ENCODE assay signal across 21 mouse cellular contexts in genomic region chr10:8925299-8925698, GRCm38 (mm10). TPM values are rescaled to one million over a fixed set of nuclear protein-coding genes. Genes with fewer than 3 reads are reported as not detected.
A peak's percentile ranks its signal among the peaks of the same experiment; 100 is the strongest.
DNase-seq lines count a peak whose midpoint lies in the region; ATAC-seq and TF ChIP-seq lines count a peak whose summit lies in the region.
"Had no signal": no experiment of that assay in that cellular context is flagged by ENCODE, and none has a peak within 500 bp of the region (broad histone marks: within the 10 kb centered on the region; RNA-seq: fewer than 3 reads in every experiment).

No protein-coding gene starts in this region.

- H3K4me3 ChIP-seq in heart, embryonic 12.5 days: no peak overlapping the region
- H3K4me3 ChIP-seq in lung, embryonic 14.5 days (ENCODE audit: low read depth, low read length): no peak overlapping the region
- H3K4me3 ChIP-seq in lung, adult 2 months (replicated peaks; ENCODE audit: extremely low read depth, low read depth, low read length): no peak overlapping the region
- H3K4me3 ChIP-seq in bone marrow macrophage, adult 2 months (ENCODE audit: insufficient read depth, low read length): no peak overlapping the region
- H3K4me3 ChIP-seq: forebrain, embryonic 13.5 days; gastrocnemius, adult 2 months; hindbrain, embryonic 15.5 days; limb, embryonic 12.5 days; liver, embryonic 13.5 days; midbrain, embryonic 13.5 days had no signal

- no peaks in the 10 kb centered on the region for H3K27me3 ChIP-seq in heart, embryonic 12.5 days (replicated peaks)
- no peaks in the 10 kb centered on the region for H3K27me3 ChIP-seq in lung, embryonic 14.5 days (ENCODE audit: insufficient read depth, low read length)
- H3K27me3 ChIP-seq: forebrain, embryonic 13.5 days; hindbrain, embryonic 15.5 days; limb, embryonic 12.5 days; liver, embryonic 13.5 days; midbrain, embryonic 13.5 days had no signal

- no peak overlapping the region for H3K27ac ChIP-seq in heart, embryonic 12.5 days (ENCODE audit: poor library complexity, severe bottlenecking)
- H3K27ac ChIP-seq in lung, embryonic 14.5 days (ENCODE audit: low read depth): no peak overlapping the region
- H3K27ac ChIP-seq in bone marrow macrophage, adult 2 months (ENCODE audit: insufficient read depth, low read depth, low read length): peak overlapping the region; percentile 89
- H3K27ac ChIP-seq: forebrain, embryonic 13.5 days; gastrocnemius, adult 2 months; hindbrain, embryonic 15.5 days; limb, embryonic 12.5 days; liver, embryonic 13.5 days; midbrain, embryonic 13.5 days had no signal

- H3K9ac ChIP-seq in heart, embryonic 12.5 days: no peak overlapping the region
- H3K9ac ChIP-seq in lung, embryonic 14.5 days: no peak overlapping the region
- H3K9ac ChIP-seq: forebrain, embryonic 13.5 days; hindbrain, embryonic 15.5 days; limb, embryonic 12.5 days; liver, embryonic 13.5 days; midbrain, embryonic 13.5 days had no signal

- no peak for TF ChIP-seq POLR2A in lung, adult 2 months (IDR thresholded peaks at IDR 0.05; ENCODE audit: borderline replicate concordance, extremely low read depth, low read depth, low read length)
- no peak for TF ChIP-seq POLR2A in bone marrow macrophage, adult 2 months (IDR thresholded peaks at IDR 0.05; ENCODE audit: borderline replicate concordance, low read depth, low read length)

- H3K4me1 ChIP-seq in heart, embryonic 12.5 days (replicated peaks): peaks cover 3% of the 10 kb centered on the region; the same call in 1 of the 2 replicates
- H3K4me1 ChIP-seq in lung, embryonic 14.5 days (ENCODE audit: insufficient read depth): no peaks in the 10 kb centered on the region
- peaks cover 2% of the 10 kb centered on the region; the same call in 1 of the 2 replicates for H3K4me1 ChIP-seq in lung, adult 2 months (ENCODE audit: control insufficient read depth, insufficient read depth, low read length)
- peaks cover 47% of the 10 kb centered on the region for H3K4me1 ChIP-seq in bone marrow macrophage, adult 2 months (ENCODE audit: control insufficient read depth, insufficient read depth, low read length)
- H3K4me1 ChIP-seq: liver, embryonic 13.5 days had no signal

- intact Hi-C loops in gastrocnemius, postnatal 36 days (cut with DNase I): no loop called here

- 29% methylated on average over 5 of the region's 5 CpGs for whole genome bisulfite sequencing in heart, embryonic 12.5 days
- WGBS in lung, embryonic 14.5 days: 18% methylated on average over 5 of the region's 5 CpGs
- 33% methylated on average over 5 of the region's 5 CpGs for WGBS in lung, adult 2 months

- no peaks in the 10 kb centered on the region for H3K9me3 ChIP-seq in heart, embryonic 12.5 days (replicated peaks)
- no peaks in the 10 kb centered on the region for H3K9me3 ChIP-seq in lung, embryonic 14.5 days (ENCODE audit: low read depth, low read length)
- H3K9me3 ChIP-seq: forebrain, embryonic 13.5 days; hindbrain, embryonic 15.5 days; limb, embryonic 12.5 days; liver, embryonic 13.5 days; midbrain, embryonic 13.5 days had no signal

- DNase-seq in heart, adult 18-20 months: no peak
- peak; percentile 78 for DNase-seq in lung, embryonic 14.5 days
- no peak for DNase-seq in lung, adult 2 months
- DNase-seq in gastrocnemius, postnatal 36 days: no peak
- DNase-seq: adrenal gland, adult 8-10 months; cerebellum, adult 9-10 months; gastrocnemius, adult 2 months; heart, postnatal 4 days; kidney, postnatal 4 days; liver, embryonic 13.5 days; thymus, adult 18-20 months; thymus, postnatal 4 days had no signal

- H3K36me3 ChIP-seq in heart, embryonic 12.5 days: no peaks in the 10 kb centered on the region
- H3K36me3 ChIP-seq in lung, embryonic 14.5 days (ENCODE audit: insufficient read depth): no peaks in the 10 kb centered on the region
- H3K36me3 ChIP-seq: hindbrain, embryonic 15.5 days; limb, embryonic 12.5 days; liver, embryonic 13.5 days; midbrain, embryonic 13.5 days had no signal

- ATAC-seq in heart, embryonic 12.5 days (ENCODE audit: insufficient number of reproducible peaks, low FRiP score): peak; percentile 51; the same call in 1 of the 2 replicates
- peak; percentile 80; the same call in 1 of the 2 replicates for ATAC-seq in lung, embryonic 14.5 days (ENCODE audit: insufficient read depth)
- peak; percentile 79 for ATAC-seq in granulocyte monocyte progenitor cell, adult 5-6 weeks (replicated peaks; ENCODE audit: poor library complexity, severe bottlenecking)
- ATAC-seq: forebrain, embryonic 13.5 days; intestine, postnatal 0 days; midbrain, embryonic 13.5 days had no signal

- no peak for TF ChIP-seq CTCF in lung, embryonic 14.5 days (IDR thresholded peaks at IDR 0.05; ENCODE audit: low read depth)
- TF ChIP-seq CTCF in lung, adult 2 months (IDR thresholded peaks at IDR 0.05; ENCODE audit: insufficient read depth, low read length): no peak
- no peak for TF ChIP-seq CTCF in bone marrow macrophage, adult 2 months (IDR thresholded peaks at IDR 0.05; ENCODE audit: low read depth, low read length)

- H3K4me2 ChIP-seq in heart, embryonic 12.5 days: no peak overlapping the region
- no peak overlapping the region for H3K4me2 ChIP-seq in lung, embryonic 14.5 days
- H3K4me2 ChIP-seq: forebrain, embryonic 13.5 days; hindbrain, embryonic 15.5 days; limb, embryonic 12.5 days; liver, embryonic 13.5 days; midbrain, embryonic 13.5 days had no signal

RNA-seq across cellular contexts. Expression of gene Sash1, which starts 39.4 kb away (rescaled TPM):
- 2.2 and 2.9 TPM in 2 replicates for polyA plus RNA-seq in heart, embryonic 12.5 days (2016; fragmentation: Nextera tagmentation; extraction: Ambion mirVana)
- total RNA-seq in heart, adult 18-20 months (2021): 10 to 100 TPM; 29.7 to 31.8 TPM
- 4.2 and 6.4 TPM in 2 replicates for polyA plus RNA-seq in lung, embryonic 14.5 days (2014; fragmentation: Nextera tagmentation; extraction: Ambion mirVana)
- polyA plus RNA-seq in lung, adult 2 months (2012; rRNA removed): 34.9 and 38.6 TPM in 2 replicates
- 80.4 and 96.7 TPM in 2 replicates for polyA plus RNA-seq in bone marrow macrophage, adult 2 months (2012; ENCODE audit: insufficient read depth, insufficient read length, missing spikeins)
- 1.9 and 2.4 TPM in 2 replicates for total RNA-seq in granulocyte monocyte progenitor cell, adult 5-6 weeks (2014; fragmentation: Nextera tagmentation)
- 2.1 and 2.4 TPM in 2 replicates for total RNA-seq in granulocyte monocyte progenitor cell, adult 5-6 weeks (2017)
- 10 to 100 TPM; 11.7 to 13.2 TPM for total RNA-seq in gastrocnemius, postnatal 36 days (2021)
- total RNA-seq: MEL had no signal
